Mouse (Mus musculus): ENCODE measurements at regions not wholly inside any gene's neighbourhood (a gene's known extent, or its start where the extent isn't known, plus 50 kb on each side); places are given as distances from the start of the nearest gene placed in this dataset.

DNA sequence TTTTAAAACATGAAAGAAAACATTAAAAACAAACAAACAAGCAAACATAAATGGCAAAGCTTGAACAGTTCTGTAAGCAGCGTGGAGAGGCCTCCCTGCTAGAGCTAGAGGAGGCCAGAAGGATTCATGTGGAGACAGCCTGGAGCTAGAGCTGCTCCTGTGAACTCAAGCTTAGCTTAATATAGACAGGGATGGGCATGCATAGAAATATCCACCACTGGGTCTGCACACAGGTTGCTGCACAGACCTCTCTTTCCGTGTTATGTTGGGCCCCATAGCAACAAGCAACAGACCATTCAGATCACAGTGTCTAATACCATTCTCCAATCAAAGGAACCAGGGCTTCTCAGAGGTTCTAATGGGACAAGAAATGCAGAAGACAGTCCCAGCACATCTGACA, 122.9 kb upstream of the Magi3 start:
- DNase-seq, result no peak

DNA sequence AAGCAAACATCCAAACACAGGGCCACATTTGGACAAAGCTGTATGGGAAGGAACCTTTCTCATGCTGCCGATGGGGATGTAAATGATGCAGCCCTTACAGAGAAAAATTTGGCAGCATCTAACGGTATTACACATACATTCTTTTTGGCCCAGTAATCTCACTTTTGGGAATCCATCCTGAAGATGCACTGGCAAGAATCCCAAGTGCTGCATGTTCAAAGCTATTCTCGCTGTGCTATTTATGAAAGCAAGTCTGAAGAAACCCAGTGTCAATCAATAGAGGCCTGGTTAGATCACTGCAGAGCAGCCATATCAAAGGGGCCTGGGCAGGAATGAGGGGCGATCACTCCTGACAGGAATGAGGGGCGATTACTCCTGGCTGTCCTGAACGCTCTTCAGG, 122.0 kb upstream of the Magi3 start:
- DNase-seq, result no peak

DNA sequence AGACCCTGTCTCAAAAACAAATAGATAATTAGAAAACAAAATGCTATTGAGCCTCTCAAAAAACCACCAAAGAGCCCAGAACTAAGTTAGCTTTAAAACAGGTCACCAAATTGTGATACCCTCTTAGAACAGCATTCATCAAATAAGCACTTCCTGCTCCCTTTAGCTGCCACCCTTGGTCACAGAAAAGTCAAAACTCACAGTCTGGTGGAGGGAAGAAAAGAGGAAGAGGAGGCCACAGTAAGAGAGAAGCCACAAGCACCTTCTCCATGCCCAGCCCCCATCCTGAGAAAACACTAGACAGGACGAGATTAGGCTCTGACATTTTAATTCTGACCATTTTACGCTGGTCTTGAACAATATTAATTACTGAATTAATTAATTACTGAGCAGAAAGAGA, 120.2 kb upstream of the Magi3 start:
- no peak for DNase-seq

DNA sequence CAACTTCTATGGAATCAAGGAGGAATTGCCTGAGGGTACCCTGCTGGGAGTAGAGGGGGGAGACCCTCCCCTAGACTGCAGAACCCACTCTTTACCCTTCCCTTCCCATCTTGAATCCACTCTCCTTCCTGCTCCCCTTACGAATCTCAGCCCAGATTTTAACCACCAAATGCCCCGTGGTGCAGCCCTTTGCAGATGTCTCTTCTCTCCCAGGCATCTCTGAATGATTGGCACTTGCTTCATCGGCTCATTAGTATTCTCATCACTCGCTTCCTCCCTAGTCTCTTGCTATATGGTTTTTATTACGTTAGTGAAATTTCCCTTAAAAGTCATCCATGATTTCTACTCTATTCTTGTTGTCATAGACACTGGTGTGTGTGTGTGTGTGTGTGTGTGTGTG, 116.7 kb upstream of the Magi3 start:
- no peak for DNase-seq

DNA sequence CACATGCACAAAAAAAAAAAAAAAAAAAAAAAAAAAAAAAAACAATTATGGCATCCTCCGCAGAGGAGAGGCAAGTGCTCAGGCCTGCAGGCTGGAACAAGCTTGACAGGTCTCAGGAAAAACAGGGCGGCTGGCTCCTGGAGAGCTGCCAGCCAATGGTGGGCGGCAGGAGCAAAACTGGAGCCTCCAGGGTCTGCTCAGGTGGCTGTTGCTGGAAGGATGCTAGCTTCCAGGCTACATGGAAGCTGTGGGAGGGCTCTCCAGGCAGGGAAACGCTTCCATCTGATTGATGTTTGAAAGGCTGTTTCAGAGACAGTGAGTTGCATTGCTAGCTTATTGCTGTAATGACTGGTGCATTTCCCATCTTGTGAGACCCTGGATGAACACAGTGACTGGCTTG, 116.1 kb upstream of the Magi3 start:
- no peak for DNase-seq

DNA sequence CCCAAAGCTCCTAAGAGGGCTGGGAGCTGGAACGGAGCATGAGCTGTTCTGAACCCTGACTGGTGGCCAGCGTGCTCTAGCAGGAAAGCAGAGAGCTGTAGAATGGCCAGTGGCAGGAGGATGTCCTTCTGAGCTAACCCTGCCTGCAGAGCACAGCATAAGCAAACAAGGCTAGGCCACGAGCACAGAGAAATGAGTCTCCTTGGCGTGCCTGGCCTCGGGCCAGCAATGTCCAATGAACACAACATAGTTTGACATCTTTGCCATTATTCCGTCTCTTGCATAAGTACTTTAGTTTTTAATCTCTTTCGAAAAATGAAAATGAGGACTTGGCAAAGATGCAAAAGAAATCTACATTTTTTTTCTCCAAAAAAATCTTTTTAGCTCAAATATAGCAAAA, 114.6 kb upstream of the Magi3 start:
- no peak for DNase-seq

DNA sequence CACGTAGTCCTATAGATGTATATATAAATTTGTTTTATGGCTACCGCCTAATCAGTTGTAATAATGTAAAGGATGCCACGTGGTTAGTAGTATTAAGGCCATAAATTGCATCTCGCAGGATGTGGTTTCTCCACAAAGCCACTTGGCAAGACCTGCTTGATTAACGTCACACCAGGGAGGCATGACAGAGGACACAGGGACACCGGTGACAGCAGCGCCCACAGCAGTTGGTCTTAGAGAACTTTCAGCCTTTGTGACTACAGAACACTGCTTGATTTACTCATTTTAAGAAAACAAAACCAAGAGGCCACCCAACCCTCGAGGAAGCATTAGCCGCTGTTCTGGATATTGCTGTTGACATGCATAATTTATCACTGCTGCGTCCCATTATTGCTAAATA, 113.2 kb upstream of the Magi3 start:
- no peak for DNase-seq

DNA sequence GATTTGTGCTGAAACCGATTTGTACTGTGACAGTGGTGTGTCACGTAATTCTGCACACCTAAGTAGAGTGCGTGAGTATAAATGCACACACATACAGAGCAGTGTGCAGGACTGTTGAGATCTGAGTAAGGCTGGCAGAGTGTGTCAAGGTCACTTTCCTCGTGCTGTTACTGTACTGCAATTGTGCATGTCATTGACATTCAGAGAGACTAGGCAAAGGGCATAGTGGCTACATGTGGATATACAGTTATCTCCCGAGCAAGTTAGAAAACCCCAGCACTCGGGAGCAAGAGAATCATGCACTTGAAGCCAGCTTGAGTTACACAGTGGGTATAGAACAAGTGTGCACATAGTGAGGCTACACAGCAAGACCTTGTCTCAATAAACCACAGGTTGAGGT, 110.5 kb upstream of the Magi3 start:
- DNase-seq, result no peak

DNA sequence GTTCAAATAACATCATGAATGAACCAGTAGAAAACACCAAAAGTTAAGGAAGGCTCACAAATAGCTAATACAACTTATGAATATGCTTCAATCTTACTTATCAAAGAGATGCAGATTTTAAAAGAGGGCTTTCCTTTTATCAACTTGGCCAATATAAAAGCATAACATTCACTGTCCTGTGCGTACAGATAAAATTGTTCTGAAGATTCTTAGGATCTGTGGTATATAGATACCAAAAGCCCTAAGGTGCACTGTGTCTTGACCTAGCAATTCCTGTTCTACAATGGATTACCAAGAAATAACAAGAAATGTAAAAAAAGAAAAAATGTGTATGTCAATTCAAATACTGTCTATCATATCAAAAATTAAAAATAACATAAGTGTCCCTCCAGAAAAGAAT, 107.7 kb upstream of the Magi3 start:
- no peak for DNase-seq

DNA sequence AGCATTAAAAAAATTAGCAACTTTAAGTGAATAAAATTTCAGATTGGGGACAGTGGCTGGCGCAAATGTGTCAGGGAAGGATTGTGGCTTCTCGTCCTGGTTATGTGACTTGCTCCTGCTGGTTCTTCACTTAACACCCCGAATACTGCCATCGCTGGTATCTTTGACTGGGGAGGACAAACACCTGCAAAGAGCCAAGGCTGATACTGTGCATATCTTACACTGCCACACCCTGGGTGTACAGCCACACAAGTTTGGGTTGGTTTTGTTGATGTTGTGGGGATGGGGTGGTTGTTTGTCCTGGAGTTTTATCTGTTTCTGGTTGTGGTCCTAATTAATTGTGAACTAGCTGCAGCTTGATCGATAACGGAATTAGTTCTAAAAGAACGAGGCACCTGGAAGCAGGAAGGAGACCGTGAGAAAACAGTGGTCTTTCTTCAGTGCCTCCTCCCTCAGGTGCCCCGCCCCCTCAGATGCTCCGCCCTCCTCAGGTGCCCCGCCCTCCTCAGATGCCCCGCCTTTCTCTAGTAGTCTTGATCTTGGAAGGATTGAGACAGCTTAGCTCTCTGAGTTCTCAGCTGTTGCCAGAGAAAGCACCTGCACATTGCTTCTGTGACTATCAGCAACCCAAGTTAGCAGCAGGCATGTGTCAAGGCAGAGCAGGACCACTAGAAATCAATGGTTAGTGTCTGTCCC, 107.0 kb upstream of the Magi3 start:
- DNase-seq, result no peak

DNA sequence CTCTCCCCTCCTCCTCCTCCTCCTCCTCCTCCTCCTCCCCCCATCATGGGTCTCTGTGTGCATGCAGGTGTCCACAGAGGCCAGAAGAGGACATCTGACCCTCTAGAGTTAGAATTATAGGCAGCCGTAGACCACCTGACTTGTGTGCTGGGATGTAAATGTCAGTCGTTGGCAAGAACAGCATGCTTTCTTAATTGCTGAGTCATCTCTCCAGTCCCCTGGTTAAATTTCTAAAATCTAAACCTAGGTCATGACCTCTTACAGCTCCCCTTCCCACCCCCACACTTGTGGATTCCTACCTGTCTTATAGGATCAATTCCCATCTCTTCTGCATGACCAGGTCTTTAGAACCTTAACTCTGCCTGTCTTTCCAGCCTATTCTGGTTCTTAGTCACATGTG, 102.4 kb upstream of the Magi3 start:
- DNase-seq, result no peak

DNA sequence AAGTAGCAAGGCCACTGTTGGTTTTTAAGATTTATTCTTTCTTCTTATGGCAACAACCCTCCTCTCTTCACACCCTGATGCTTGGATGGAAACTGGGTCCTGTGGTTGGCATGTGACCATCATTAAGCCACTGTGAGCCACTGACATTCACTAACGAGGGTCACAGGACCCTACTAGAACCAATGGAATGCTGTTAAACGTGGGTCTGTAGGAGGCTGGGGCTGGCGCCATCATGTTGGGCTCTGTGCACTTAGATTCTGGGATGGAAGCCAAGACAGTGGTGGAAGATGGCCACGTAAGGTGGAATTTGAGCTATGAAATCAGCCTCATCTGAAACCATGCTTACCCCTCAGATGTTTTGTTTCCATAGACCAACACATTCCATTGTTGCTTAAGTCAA, 100.2 kb upstream of the Magi3 start:
- peak; percentile 52 for DNase-seq

DNA sequence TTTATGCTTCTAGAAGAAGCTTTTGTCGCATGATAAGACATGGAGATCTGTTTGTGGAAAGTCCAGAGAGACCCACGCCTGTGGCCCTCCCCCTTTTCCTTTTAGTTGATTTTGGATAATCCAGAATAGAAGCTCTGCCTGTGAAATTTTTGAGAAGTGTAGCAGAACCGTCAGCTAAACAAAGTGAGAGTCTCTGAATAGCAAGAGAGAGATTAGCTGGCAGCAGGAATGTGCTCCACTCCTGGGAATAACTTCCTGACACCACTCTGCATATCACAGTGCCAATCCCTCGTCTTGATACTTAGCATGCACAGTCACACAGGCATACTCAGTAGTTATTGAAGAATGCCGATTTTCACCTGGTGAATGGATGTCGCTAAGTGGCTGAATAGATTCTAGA, 99.2 kb upstream of the Magi3 start:
- DNase-seq, result no peak

DNA sequence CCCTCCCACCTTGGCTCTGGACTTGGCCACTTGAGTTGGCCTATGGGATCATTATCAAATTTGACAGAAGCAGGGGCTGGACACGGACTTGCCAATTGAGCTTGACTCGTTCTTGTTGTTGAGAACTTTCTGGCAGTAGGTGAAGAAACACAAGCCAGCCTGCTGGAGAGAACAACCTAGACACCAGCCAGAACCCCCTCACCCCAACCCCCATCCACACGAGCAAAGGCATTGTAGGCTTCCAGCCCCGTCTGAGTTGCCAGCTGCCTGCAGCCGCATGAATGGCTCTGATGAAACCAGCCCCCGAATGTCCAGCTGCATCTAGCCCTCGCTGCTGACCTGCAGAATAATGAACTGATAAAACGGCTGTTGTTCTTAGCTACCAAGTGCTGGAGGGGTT, 98.7 kb upstream of the Magi3 start:
- DNase-seq, result no peak

DNA sequence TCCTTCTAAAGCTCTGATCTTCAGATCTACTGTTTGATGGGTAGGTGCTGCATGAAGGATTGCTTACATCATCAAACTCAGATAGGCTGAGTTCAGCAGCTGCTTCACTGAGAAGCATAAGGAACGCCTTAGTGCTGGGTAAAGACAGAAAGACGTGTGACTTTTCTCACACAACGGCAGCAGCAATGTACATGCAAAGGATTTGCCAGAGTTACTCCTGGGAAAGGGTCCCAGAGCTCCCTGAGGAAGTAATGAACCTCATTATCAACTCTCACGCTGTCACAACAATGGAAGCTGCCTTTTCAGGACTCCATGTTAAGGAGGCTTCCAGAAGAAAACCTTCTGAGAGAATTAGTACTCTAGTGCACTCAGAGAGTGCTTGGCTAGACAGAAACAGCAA, 97.4 kb upstream of the Magi3 start:
- no peak for DNase-seq

DNA sequence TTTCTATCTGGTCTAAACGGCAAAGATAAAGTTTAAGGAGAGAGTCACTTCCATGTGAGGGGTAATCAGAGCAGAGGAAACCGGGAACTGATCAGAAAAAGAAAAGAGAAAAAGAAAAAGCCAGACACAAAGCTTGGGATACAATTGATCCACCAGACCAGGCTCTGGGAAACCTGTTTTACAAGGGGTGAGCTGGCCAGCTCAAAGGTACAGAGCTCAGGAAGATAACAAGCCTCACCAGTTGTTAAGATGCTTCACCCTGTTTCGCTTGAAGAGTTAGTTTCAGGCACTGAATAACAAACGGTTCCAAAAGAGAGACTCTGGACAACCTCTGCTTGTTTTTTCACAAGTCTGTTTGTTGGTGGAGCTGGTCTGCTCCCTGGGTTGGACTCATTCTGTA, 92.9 kb upstream of the Magi3 start:
- DNase-seq, result no peak

DNA sequence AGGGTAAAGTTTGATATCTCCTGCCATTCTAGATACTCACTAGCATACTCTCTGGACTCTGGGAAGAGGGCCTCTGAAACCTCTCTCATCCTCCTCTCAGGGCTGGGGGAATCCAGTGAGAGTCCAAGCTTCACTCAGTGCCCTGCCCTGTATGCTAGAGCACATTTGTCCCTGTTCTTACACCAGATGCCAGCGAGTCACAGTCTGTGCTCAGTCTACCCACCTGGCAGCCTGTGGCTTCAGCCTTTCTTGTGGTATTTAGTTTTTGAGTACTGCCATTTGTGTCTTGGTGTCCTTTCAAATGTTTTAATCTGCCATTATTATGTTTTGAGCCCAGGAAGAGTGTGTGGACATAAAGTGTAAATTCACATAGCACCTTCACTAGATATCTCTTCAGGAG, 86.8 kb upstream of the Magi3 start:
- no peak for DNase-seq

DNA sequence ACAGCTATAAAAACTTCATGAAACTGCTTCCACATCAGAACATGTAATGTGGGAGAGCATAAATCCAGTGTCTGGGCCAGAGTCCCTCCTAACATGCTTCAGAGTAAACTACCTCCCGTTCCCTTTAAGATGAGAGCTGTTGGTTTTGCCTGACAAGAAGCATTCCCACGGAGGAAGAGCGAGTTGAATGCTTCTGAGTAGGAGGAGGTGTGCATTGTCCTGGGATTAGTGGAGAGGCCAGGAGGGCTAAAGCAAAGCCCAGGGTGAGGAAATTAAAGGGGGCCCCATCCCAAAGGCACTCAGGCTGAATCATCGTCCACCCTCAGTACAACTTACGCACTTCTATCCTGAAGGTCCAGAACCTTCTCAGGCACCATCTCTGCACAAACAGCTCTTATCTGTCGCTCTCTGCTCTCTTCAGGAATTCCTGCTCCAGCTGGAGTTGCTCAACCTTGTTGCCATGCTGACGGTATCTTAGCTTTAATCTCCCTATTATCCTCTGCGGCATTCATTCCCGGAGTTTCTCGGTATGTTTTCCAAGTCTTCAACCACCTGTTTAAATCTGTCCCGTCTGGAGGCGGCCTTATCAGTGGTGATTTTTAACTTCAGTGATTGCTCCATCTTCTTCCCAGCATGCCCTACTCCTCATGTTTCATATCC, 85.9 kb upstream of the Magi3 start:
- DNase-seq, result no peak

DNA sequence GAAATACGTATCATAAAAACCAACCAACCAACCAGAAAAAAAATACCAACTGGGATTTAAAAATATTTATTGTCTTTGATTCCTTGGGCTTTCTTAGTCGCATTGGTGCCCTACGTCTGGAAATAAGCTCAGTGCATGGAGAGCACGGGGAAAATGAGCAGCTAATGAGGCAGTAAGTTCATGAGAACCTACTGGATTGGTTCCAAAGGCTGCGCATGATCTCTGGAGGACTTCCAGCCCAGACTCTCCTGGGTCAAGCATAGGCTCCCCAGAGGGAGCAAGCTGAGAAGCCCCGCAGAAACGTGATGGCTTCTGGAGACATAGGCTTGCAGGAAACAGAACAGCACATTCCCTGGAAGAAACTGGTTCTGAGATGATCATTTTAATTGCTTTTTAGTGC, 83.4 kb upstream of the Magi3 start:
- DNase-seq, result peak; percentile 90

DNA sequence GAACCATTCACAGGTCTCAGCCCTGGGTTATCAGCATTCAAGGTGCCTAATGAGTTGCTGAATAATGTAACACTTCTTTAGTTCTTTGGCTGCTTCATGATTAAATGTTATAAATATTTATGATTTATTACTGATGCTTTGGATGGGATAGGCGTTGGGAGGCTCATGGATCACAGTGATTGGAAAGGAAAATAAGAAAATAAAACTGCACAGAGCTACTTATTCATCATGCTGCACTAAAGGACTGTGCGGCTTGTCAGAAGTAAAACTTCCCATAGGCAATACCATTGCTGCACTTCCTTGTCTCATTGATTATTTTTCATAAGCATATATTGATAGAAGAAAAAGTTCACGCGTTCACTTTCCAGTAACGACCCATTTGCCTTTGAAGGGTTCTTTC, 80.0 kb upstream of the Magi3 start:
- DNase-seq, result no peak

DNA sequence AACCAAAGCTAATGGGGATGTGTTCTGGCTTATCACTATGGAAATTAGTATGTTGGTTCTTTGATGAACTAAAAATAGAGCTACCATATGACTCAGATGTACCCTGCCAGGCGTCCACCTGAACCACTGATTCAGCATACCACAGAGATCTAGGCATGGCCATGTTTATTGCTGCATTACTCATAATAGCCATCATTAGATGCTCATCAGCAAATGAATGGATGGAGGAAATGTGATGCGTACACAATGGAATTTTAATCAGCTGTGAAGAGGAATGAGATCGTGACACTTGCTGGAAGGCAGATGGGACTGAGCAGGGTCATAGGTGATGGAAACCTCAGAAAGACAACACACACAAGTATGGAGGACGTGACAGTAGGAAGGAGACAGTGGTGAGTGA, 78.7 kb upstream of the Magi3 start:
- DNase-seq, result no peak

DNA sequence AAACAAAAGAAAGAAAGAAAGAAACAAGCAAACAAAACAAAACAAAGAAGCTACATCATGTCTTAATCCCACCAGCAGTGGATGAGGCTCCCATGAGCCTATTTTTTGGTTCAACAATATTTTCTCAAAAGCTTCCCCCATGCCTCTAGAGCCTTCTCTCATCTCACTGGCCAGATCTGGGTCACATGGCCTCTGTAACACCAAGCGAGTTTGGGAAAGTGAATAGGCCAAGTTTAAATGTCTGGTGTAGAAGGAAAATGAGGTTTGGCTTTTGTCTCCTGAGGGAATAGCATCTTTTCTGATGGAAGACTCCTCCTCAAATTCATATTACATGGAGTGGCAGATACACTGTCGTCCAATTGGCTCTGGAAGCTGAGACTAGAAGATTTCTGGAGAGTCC, 78.2 kb upstream of the Magi3 start:
- no peak for DNase-seq

DNA sequence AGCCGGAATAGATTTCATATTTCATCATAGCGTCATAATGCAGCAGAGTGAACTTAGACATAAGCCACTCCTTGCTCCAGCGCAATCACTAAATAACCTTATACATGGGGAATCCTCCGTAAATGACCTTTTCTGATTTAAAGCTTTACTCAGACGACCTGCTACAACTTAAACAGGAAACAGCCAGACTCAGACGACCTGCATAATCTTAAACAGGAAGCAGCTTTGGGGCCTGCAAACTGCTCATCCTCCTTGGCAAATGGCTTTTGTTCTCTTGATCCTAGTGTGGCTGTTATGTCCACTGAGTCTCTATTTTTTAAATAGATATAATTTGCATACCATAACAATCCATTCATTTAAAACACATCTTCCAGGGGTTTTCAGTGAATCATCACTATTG, 76.9 kb upstream of the Magi3 start:
- DNase-seq, result no peak

DNA sequence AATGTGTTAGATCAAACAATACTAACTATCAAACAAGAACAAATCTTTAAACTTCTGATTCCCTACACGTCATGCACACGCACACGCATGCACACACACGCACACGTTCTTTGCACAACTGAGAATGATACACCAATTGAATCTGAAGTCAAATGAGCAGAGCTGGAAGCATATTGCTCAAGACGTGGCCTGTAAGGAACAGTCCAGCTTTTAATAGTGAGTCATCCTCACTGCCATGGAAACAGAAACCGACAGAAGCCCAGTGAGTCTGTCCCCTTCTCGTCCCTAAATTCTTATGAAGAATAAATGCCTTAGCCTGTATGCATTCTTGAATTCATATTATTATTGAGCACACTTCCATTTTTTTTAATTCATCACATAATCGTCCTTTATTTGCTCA, 75.7 kb upstream of the Magi3 start:
- no peak for DNase-seq

DNA sequence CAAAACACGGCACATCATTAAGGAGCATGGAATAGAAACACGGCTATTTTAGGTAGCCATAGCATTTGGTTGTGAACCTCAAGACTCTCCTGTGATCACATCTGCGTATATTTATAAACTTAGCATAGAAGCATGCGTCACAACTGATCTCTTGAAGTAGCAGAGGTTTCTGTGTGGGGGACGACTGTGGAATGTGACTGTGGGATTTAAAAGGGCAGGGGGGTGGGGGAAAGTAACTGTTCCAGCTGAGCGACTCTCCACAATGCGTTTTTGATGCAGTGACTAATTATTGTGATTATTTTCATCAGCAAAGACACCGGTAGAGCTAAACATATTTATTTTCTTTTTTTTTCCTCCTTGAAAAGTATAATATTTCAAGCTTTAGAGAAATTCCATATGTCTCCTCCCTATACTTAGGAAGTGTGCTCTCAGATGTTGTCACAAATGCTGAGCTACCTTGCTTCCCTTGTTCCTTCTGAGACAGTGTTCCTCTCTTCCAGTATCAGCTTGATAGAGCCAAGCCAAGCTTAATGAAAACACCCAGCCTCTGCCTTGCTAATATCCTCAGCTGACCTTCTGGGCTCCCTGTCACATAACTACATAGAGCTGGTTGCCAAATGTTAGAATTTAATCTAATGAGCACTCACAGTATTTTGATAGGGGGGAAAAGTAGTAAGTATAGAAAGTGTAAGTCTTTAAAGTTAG, 75.0 kb upstream of the Magi3 start:
- DNase-seq, result no peak

Data from kidney, adult 9 months (tissue).